Mouse (Mus musculus) c-Kit-positive CD71-positive TER-119-positive erythroid progenitor cells, embryonic 14.5 days (primary cell): ENCODE data around the gene Ccnd2.

ENCODE experiments used
- DNase-seq: peaks from one replicate; pipeline ENCODE4 v3.0.0-alpha.2; 2013; ENCODE audit warnings: low spot score

The Ccnd2 gene

DNA sequence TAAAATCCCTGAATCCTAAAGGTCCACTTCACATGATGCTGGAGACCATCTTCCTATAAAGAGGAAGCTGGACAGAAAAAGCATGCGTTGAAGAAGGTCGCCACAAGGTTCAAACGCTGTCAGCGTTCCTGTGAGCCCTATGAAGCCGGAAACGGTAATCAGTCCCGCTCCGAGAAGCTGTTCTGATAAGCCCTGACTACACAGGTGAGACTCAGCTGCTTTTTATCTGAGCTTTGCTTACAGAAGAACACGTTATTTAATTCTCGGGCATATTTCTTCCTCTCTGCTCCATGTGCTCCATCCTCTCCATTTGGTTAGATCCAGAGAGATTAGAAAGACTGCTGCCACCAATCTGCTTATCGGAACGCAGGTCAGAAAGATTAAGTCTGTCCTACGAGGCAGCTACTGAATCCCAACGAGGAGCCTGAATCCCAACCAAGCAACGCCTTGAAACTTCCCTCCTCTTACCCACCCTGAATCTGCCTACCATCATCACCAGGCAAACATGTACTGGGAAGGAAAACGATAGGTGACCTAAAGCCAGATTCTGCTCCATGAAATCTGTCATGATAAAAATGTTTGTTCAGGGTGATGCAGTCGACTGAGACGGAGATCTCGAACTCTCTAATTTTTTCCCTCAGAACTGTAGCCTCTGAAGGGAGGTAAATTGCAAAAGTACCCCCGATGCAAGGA lies 43.5 kb downstream of the Ccnd2 start:
- DNase-seq: no peak

GRCm38 (mm10) chr6:127107413-127107812 lies 44.6 kb downstream of the Ccnd2 start:
- DNase-seq: no peak

GRCm38 (mm10) chr6:127106726-127107125 lies 45.3 kb downstream of the Ccnd2 start:
- no peak for DNase-seq

GRCm38 (mm10) chr6:127106189-127106588 lies 45.8 kb downstream of the Ccnd2 start:
- no peak for DNase-seq

- DNase-seq: peak; percentile 18
These were observed 46.9 kb downstream of the Ccnd2 start for GRCm38 (mm10) chr6:127105107-127105506.

GRCm38 (mm10) chr6:127104396-127105029 lies 47.5 kb downstream of the Ccnd2 start:
- DNase-seq: no peak

GRCm38 (mm10) chr6:127103506-127104275 lies 48.3 kb downstream of the Ccnd2 start:
- DNase-seq: no peak

GRCm38 (mm10) chr6:127094565-127094964 lies 57.4 kb downstream of the Ccnd2 start:
- no peak for DNase-seq

GRCm38 (mm10) chr6:127086739-127087138 lies 65.3 kb downstream of the Ccnd2 start:
- DNase-seq: peak; percentile 65

- no peak for DNase-seq
These were observed 70.2 kb downstream of the Ccnd2 start for GRCm38 (mm10) chr6:127081820-127082219.

DNA sequence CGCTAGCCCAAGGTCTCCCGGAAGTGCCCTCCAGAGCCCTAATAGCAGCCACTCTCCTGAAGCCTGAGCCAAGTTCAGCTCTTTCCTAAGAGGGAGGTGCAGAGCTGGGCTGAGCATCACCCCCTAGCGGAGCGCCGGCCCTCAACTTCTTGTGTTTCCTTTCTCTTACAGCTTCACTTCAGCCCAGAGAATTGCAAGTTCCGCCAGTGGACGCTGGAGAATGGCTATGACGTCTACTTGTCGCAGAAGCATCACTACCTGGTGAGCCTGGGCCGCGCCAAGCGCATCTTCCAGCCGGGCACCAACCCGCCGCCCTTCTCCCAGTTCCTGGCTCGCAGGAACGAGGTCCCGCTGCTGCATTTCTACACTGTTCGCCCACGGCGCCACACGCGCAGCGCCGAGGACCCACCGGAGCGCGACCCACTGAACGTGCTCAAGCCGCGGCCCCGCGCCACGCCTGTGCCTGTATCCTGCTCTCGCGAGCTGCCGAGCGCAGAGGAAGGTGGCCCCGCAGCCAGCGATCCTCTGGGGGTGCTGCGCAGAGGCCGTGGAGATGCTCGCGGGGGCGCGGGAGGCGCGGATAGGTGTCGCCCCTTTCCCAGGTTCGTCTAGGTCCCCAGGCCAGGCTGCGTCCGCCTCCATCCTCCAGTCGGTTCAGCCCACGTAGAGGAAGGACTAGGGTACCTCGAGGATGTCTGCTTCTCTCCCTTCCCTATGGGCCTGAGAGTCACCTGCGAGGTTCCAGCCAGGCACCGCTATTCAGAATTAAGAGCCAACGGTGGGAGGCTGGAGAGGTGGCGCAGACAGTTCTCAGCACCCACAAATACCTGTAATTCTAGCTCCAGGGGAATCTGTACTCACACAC lies 71.9 kb downstream of the Ccnd2 start:
- DNase-seq: no peak
